Mouse (Mus musculus) adipocyte (in vitro differentiated cells): ENCODE data around the gene Stx8.

Experiments used
- DNase-seq: peaks from one replicate; pipeline ENCODE4 v3.0.0-alpha.2; 2016; ENCODE audit warnings: low spot score

The Stx8 gene

GRCm38 (mm10) chr11:67965905-67966878, at the start of gene Stx8:
Stx8 (plus strand) TSS chr11:67966193.
- DNase-seq, result peak; percentile 77

- DNase-seq, result no peak
Measured at GRCm38 (mm10) chr11:67917126-67917525, 48.9 kb upstream of the Stx8 start.

DNA sequence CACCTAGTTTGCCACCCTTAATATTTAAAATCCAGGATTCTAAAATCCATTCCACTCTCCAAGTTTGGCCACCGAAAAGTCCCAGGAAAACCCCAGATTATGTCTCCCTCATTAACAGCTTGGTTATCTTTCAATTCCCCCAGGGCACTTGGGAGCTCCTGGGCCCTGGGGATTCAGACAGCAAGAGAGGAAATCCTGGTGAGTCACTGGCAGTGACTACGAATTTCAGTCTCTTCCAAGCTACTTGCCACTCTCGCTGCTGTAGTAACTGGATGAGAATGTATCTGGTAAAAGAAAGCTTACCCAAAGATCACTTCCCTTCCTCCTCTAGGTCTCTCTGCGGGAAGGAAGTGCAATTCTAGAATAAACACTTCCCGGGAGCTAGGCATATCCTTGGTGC, 46.4 kb upstream of the Stx8 start:
- no peak for DNase-seq

GRCm38 (mm10) chr11:67920226-67920960, 45.6 kb upstream of the Stx8 start:
- DNase-seq, result no peak

GRCm38 (mm10) chr11:67921091-67921826, 44.7 kb upstream of the Stx8 start:
- no peak for DNase-seq

DNA sequence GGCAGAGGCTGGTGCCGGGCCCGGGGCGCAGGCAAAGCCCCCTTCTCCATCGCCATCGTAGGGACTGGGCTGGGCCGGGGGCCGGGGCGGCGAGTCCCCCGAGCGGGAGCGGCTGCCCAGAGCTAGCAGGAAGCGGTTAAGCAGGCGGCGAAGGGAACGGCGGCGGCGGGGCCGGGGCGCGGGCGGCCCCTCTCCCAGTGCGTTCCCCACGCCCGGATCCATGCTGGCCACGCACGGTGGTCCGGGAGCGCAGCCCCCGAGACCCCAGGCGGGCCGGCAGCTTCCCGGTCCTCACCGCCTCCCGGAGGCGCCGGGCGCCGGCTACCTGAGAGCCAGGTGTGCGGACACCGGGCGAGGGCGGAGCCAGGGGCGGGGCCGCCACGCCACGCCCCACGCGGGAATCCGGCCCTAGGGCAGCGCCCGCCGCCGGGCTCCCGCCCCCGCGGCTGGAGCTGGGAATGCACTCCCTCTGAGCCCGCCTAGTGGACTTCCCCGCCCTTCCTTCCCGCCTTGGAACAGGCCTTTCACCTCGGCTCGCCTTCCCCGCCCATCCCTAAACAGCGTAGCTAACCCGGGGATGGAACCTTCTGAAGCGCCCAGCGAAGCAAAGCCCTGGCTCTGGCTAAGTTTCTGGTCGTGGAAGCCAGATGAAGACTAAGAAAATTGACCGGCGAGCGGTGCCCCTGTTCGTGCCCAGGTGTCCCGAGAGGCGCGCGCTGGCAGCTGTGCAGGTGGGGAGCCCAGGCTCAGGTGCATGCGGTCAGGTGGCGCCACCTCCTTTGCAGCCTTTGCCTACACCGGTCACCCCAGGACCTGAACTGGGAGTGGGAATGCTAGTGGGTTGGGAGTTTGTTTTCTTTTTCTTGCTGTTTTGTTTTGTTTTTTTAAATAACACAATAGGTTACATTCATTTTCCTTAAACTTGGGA, 43.9 kb upstream of the Stx8 start, which contains the start of gene Usp43:
Usp43 (minus strand) TSS at position 327 of the 928 bp plus-strand sequence.
- no peak for DNase-seq

GRCm38 (mm10) chr11:67922755-67923125, 43.3 kb upstream of the Stx8 start:
- DNase-seq, result no peak

- no peak for DNase-seq
Measured at GRCm38 (mm10) chr11:67923720-67924119, 42.3 kb upstream of the Stx8 start.

DNA sequence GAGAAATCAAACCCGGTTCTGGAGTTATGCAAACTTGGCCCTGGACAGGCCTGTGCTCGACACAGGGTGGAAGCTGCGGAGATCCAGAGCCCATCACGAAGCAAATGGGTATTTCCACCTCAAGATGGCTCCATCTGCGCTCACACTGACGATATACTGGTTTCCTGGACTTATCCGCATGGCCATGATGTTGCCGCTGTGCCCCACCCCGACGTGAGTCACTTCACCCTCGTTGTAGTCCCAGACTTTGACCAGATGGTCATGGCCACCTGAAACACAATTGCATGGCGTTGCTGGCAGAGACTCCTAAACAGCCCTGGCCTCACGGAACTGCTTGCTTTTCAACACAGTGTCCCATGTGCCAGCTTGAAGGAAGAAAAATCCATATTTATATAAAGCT, 41.0 kb upstream of the Stx8 start:
- DNase-seq, result no peak

GRCm38 (mm10) chr11:67926348-67927055, 39.5 kb upstream of the Stx8 start:
- DNase-seq, result no peak

DNA sequence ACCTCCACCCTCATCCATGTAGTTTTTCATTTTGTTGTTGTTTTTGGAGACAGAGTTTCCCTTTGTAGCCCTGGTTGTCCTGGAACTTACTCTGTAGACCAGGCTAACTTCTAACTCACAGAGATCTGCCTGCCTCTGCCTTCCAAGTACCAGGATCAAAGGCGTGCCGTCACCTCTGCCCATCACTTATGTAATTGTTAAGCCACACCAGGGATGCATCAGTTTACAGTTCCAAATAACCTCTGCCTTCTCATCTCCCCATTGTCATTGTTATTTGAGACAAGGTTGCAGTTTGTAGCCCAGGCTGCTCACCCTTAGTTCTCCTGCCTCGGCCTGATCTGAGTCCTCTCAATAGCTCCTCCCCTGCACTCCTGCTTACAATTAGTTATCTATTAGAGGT, 33.8 kb upstream of the Stx8 start:
- DNase-seq, result no peak

- no peak for DNase-seq
Measured at GRCm38 (mm10) chr11:67948229-67948628, 17.8 kb upstream of the Stx8 start.

DNA sequence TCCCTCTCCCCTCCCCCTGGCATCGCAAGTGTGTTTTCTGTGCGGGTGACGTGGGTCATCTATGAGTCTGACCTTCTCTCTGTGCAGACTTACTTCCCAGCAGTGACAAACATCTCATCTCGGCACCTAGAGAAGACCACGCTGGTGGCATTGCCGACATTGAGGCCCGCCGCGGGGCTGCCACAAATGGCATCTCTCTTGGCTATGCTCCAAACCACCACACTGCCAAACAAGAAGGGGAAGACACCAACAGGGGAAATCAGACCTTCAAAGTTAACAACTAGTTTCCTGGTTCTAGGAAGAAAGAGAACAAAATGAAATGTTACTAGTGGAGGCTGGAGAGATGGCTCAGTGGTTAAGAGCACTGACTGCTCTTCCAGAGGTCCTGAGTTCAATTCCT, 16.5 kb upstream of the Stx8 start:
- DNase-seq, result no peak

GRCm38 (mm10) chr11:67953604-67954003, 12.4 kb upstream of the Stx8 start:
- DNase-seq, result no peak

DNA sequence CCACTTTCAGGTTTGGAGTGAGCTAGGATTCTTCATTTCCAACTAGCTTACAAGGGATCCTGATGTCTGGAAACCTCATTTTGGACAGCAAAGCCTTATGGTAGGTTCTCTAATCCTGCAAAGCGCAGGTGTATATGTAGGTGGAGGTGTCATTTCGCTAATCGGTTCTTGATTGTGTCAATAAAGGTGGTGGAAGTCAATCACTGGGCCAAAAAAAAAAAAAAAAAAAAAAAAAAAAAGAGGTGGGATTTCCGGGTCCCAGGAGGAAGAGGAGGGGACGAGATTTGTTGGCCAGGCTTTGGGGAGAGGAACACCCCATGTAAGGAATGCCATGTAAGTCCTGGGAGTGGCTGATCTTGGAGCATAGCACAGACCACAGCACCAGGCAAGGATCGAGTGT, 11.6 kb upstream of the Stx8 start:
- DNase-seq, result no peak

GRCm38 (mm10) chr11:67964110-67964509, 1.9 kb upstream of the Stx8 start:
- no peak for DNase-seq

DNA sequence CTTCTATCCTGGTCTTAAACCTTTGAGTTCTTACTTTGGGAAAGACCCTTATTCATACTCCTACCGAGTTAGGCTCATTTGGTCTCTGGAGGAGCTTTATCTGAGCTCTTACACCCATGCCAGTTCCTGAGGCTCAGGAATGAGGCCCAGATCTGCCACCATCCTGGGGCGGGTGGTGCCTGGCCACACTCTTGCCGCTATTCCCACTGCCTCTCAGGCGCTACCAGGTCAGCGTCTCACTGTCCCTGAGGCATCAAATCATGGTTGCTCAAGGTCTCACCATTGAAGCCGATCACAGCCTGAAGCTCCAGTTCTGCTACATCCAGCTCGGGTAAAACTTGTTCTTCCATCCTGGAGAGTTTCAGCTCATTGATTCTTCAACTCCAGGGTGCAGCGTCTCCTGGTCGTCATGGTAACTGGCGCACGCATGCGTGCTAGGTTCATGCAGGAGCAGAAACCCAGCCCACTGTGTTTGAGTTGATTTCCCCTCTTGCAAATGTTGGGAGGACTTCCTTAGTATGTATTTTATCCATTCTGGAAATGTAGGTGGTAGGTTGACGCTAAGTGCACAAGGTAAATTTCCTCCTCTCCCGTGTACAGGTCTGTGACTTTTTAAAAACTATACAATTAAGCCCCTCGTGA, 630 bp upstream of the Stx8 start, which contains the start of gene Cfap52:
Cfap52 (minus strand) TSS at position 410 of the 642 bp plus-strand sequence.
- peak; percentile 78 for DNase-seq

GRCm38 (mm10) chr11:67967831-67968230, 1.8 kb downstream of the Stx8 start:
- DNase-seq, result no peak

DNA sequence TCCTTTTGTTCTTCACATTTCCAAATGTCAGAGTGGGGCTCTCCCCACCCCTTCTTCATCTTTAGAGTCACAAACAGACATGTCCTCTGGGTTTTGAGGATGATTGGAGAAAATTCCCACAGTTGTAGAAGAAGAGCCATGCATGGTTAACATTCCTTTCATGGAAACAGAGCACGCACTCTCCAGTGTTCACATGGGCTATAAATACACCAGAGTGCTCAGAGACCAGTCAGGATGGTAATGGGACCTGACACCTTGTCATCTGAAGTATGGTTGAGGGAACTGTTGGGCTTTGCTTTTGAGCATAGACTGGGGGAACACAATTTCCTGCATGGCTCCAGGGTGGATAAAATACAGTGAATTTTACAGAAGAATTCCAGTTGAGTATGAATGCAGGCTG, 6.6 kb downstream of the Stx8 start:
- DNase-seq, result no peak

DNA sequence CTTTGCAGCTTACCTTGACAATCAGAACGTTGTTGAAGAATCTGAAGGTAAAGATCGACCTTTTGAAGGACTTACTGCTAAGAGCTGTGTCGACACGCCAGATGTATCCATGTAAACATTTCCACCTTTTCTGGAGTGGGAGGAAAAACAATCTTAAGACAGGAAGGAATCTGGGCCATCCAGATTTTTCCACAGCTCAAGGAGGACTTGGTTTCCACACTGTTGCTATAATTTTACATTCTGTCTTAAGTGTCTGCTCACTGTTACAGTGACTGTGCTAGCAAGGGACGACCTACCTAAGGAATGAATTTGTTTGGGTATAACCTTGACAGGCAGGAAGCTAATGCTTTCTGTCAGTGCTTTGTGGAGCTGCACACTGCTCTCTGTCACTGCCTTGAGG, 7.2 kb downstream of the Stx8 start:
- no peak for DNase-seq
